Mouse (Mus musculus): Measurements from ENCODE around the gene Gm20662.
"Not testable (repeated sequence)": the region's sequence is repeated elsewhere in the genome, so short reads cannot be mapped to it uniquely, and the experiment has no call there.

Gm20662 gene

DNA sequence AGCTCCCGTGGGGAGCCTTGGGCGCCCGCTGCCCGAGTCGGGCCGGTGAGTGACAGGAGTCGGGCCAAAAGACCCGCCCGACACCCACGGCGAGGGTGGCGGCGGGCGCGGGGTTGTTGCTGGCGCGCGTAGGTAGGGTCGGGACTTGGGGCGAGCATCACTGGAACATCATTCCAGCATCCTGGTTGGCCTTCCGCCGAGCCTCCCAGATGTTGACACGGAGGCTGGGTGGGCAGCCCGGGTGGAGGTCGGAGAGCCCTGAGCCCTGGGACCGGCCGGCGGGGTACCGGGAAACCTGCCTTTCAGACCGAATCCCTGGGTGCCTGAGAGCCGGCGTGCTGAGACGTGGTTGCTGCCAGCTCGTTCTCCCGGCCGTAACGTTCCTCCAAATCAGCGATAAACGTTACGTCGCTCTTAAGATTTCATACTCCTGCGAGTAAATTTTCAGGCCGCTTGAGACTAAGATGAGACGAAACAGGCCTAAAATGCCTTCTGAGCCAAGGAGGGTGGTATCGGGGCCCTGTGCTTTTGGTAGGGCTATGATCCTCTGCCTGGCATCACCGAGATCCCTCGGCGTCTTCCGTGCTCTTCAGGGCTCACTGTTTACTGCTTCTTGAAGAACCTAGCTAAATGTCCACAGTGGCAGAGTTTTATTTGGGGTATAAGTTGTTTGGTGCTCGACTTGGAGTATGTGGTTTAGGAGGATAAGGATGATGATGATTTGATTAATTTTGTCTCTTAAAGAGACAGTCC, 6.8 kb downstream of the Gm20662 start:
- no peak for DNase-seq (ENCODE audit: extremely low read depth, insufficient read length, low spot score)

DNA sequence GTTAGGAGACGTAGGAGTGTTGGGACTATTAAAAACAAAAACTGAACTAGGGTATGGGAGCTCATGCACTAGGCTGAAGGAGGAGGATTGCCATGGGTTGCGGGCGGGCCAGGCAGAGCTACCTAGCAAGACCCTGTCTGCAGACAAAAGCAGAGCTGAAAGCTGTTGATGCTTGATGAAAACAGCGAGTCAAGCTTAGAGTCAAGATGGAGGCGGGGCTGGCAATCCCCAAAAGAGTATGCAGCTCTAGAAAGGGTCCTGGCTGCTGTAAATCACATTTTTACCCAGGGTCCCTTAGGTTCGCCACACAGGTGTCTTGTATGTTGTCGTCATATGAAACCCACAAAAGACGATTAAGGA, 7.4 kb downstream of the Gm20662 start:
- DNase-seq (ENCODE audit: extremely low read depth, insufficient read length, low spot score) = no peak

DNA sequence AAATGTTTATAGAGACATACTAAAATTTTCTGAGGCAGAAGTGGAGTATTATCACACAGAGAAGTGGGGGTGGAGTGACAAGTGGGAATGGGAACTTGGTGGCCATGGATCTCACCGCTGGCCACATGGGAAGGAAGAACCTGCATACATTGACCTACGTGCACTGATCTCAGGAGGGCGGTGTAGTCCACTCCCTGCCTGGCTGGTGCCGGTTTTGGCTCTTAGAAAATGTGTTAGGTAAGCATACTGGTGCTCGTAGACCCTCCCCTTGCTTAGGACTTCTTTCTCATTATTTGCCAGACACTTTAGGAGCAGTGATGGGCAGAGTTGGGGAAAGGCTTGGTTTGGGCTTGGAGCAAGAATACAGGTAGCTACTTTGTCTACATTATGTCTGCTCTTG, 11.9 kb downstream of the Gm20662 start:
- DNase-seq (ENCODE audit: extremely low read depth, insufficient read length, low spot score) = no peak

DNA sequence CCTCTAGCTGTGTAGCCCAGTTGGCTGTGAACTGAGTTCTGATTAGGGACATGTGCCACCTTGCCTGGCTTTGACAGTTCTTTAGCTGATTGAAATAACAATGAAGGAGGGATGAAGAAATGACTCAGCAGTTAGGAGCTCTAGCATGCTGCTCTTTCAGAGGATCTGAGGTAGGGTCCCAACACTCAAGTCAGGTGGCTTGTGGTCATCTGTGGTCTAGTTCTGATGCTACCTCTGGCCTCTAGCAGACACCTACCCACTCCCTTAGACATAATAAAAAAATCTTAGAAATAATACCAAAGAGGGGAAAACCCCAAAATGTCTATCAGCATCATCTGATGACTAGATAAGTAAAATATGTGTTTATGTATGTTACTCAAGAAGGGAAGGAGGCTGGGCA, 14.2 kb downstream of the Gm20662 start:
- DNase-seq (ENCODE audit: extremely low read depth, insufficient read length, low spot score) = peak; percentile 18

- DNase-seq (ENCODE audit: extremely low read depth, insufficient read length, low spot score) = not testable (repeated sequence)
Observed at GRCm38 (mm10) chr9:108013577-108013976, 17.4 kb downstream of the Gm20662 start.

DNA sequence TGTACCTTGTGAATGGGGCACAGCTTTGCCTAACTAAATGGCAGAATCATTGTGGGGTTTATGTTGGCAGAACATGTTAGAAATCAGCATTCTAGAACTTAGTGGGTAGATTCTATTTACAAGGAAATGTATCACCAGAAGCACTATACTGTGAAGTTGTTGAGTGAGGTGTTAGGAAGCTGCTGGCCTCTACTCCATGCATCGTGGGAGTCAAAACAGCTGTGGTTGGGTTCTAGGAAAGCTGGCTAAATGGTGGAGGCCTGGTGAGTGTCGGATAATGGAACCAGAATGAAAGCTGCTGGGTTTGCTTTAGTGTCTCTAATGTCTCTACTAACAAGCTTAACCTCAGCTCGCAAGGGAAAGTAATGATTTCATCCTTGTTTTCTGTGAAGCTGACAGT, 21.0 kb downstream of the Gm20662 start:
- no peak for DNase-seq (ENCODE audit: extremely low read depth, insufficient read length, low spot score)

GRCm38 (mm10) chr9:108020741-108021140, 24.6 kb downstream of the Gm20662 start:
- DNase-seq (ENCODE audit: extremely low read depth, insufficient read length, low spot score) = no peak

DNA sequence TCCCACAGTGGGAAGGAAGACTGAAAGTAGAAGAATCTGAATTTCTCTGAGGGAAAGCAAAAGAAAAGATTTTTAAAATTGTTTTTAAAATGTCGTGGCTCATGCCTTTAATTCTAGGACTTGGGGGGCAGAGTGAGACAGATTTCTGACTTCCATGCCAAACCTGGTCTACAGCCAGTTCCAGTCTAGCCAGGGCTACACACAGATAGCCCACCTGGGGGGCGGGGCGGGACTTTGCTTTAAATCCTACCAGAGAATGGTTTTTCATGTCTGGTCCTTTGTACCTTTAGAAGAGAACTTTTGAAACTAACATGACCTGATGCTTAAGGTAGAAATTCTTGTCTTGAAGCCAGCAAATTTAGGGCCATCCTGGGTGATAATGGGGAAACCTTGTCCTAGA, 27.1 kb downstream of the Gm20662 start:
- no peak for DNase-seq (ENCODE audit: extremely low read depth, insufficient read length, low spot score)

- DNase-seq (ENCODE audit: extremely low read depth, insufficient read length, low spot score) = no peak
Observed at GRCm38 (mm10) chr9:108026584-108026983, 30.4 kb downstream of the Gm20662 start.

DNA sequence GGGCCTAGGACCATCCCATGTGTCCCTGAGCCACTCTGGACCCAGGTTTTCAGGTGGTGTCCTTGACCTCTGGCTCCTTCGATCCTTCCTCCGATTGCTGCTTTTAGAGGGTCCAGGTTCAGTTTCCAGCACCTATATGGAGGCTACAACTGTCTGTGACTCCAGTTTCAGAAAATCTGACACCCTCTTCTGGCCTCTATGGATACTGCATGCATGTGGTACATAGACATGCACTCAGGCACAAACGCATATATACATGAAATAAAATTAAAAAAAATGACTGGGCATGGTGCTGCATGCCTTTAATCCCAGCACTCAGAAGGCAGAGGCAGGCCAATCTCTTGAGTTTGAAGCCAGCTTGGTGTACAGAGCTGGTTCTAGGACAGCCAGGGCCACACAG, 31.7 kb downstream of the Gm20662 start:
- DNase-seq (ENCODE audit: extremely low read depth, insufficient read length, low spot score) = no peak

GRCm38 (mm10) chr9:108032126-108032525, 36.0 kb downstream of the Gm20662 start:
- no peak for DNase-seq (ENCODE audit: extremely low read depth, insufficient read length, low spot score)

- DNase-seq (ENCODE audit: extremely low read depth, insufficient read length, low spot score) = no peak
Observed at GRCm38 (mm10) chr9:108035331-108036156, 39.4 kb downstream of the Gm20662 start.

DNA sequence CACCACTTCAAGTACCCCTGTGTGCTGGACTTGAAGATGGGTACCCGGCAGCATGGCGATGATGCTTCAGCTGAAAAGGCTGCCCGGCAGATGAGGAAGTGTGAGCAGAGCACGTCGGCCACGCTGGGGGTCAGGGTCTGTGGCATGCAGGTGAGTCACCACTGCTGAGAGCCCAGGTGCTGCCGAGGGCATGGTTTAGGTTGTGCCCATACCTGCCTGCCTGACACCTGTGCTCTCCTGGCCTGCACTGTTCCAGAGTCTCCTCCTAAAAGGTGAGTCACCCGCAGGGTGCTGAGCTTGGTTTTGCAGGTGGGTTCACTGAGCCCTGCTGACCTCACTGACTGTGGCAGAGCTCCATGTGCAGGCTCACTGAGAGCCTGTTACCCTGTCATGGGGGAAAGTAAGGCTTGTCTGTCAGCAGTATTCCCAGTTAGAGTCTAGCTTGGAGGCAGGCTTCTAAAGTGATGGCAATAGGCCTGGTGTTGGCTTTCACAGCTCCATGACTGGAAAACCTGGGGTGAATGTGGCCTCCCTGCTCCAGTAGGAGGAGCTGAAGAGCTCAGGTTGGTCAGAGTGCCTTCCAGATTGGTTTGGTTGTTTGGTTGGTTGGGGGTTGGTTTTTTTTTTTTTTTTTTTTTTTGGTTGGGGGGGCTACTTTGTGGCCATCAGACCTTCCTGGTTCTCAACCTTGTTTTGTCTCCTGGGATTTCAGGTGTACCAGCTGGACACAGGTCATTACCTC, 48.8 kb downstream of the Gm20662 start:
- no peak for DNase-seq (ENCODE audit: extremely low read depth, insufficient read length, low spot score)

- DNase-seq (ENCODE audit: extremely low read depth, insufficient read length, low spot score) = no peak
Observed at GRCm38 (mm10) chr9:108046582-108046981, 50.4 kb downstream of the Gm20662 start.

- DNase-seq (ENCODE audit: extremely low read depth, insufficient read length, low spot score) = no peak
Observed at GRCm38 (mm10) chr9:108047601-108048565, 51.7 kb downstream of the Gm20662 start.

DNA sequence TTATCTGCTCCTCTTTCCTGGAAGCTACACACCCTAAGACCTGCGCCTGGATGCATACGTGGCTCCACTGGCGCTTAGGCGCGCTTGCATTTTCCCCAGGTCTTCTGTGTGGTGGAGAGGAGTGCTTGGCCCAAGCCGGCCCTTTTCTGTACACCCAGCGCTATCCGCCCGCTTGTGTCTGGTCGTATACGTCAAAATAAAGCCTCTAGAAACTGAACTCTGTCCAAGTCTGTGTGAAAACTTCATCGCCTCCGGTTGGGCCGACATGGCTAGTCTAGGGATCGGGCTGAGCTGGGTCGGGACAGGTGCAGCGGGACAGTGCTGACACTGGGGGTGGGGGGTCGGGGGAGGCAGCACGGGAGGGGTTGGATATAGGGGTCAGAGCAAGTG, 52.4 kb downstream of the Gm20662 start:
- no peak for DNase-seq (ENCODE audit: extremely low read depth, insufficient read length, low spot score)

DNA sequence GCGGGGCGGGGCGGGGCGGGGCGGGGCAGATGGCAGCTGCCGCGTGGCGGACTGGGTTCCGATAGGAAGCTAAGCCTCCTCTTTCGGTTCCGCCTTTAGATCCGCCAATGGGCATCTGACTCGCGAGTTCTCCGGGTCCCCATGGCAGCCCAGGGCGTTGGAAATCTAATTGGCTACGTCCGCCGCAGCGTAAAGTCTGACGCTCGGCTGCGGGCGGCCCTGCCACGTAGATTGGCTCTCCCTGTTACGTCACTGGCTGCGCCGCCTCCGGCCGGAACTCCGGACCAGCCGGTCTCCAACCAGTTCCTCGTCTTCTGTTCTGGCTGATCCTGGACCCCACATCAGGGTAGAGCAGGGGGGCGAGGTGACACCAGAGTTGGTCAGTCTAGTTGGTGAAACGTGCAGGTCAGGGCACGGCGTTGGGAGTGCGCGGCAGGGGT, 52.9 kb downstream of the Gm20662 start, which contains the start of gene Gmppb:
Gene Gmppb (plus strand): TSS at position 227 of the 440 bp plus-strand sequence.
- DNase-seq (ENCODE audit: extremely low read depth, insufficient read length, low spot score) = peak; percentile 97

DNA sequence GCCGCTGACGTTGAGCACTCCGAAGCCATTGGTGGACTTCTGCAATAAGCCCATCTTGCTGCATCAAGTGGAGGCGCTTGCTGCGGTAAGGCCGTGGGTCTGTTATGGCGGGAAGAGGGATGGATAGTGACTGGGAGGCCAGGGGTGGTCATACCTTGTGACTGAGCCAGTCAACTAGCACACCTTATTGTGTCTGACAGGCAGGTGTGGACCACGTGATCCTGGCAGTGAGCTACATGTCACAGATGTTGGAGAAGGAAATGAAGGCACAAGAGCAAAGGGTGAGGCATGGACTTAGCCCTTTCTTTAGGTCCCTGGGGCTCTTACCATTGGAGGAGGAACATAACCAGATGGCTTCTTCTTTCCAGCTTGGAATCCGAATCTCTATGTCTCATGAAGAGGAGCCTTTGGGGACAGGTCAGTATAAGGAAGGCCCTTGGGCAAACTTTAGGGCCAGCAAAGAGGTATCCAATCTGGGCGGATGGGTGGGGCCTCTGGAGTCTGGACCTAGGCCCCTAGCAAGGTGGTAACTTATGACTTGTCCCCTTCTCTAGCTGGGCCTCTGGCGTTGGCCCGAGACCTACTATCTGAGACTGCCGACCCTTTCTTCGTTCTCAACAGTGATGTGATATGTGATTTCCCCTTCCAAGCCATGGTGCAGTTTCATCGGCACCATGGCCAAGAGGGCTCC, 53.6 kb downstream of the Gm20662 start:
- DNase-seq (ENCODE audit: extremely low read depth, insufficient read length, low spot score) = no peak

GRCm38 (mm10) chr9:108051184-108051930, 55.2 kb downstream of the Gm20662 start:
- no peak for DNase-seq (ENCODE audit: extremely low read depth, insufficient read length, low spot score)

Measured in 3134 (cell line).